Mouse (Mus musculus) ES-E14 (cell line): ENCODE measurements around the gene Kremen1. TPM values are rescaled to one million over a fixed set of nuclear protein-coding genes. Genes with fewer than 3 reads are reported as not detected.

ENCODE experiments used
- DNase-seq: peaks from one replicate; pipeline ENCODE4 v3.0.0-alpha.2; 2013; ENCODE audit warnings: low read depth, low spot score
- H3K27ac ChIP-seq: 2 replicates; pipeline ENCODE4 v1.5.1; 2012; ENCODE audit warnings: low read depth, mild to moderate bottlenecking, low read length, moderate library complexity, mixed read lengths; ENCODE audit not compliant: poor library complexity, insufficient read depth, severe bottlenecking
- H3K36me3 ChIP-seq: 2 replicates; pipeline ENCODE4 v1.6.1; 2012; ENCODE audit warnings: mild to moderate bottlenecking, low read length, moderate library complexity, mixed read lengths; ENCODE audit not compliant: control insufficient read depth, poor library complexity, insufficient read depth, severe bottlenecking
- H3K4me1 ChIP-seq, 2 experiments: fragments of 150-350 bp in 1 of 2; sonication (generic) in 1 of 2; 2 replicates each; pipeline ENCODE4 v1.6.1; 2012; ENCODE audit warnings: low read length in 2 of 2, mild to moderate bottlenecking in 1 of 2, mixed read lengths in 1 of 2; ENCODE audit not compliant: control insufficient read depth in 2 of 2, insufficient read depth in 2 of 2, poor library complexity in 1 of 2
- H3K4me3 ChIP-seq, 2 experiments: fragments of 150-350 bp in 1 of 2; sonication (generic) in 1 of 2; 2 replicates each; pipeline ENCODE4 v1.5.1; 2012; ENCODE audit warnings: low read length in 2 of 2, low read depth in 1 of 2, mild to moderate bottlenecking in 1 of 2, mixed read lengths in 1 of 2; ENCODE audit not compliant: insufficient read depth in 1 of 2, poor library complexity in 1 of 2, severe bottlenecking in 1 of 2
- H3K9ac ChIP-seq: 2 replicates; pipeline ENCODE4 v1.6.1; 2012; ENCODE audit warnings: low read depth, mild to moderate bottlenecking, low read length, mixed read lengths; ENCODE audit not compliant: poor library complexity, insufficient read depth, severe bottlenecking
- H3K9me3 ChIP-seq: fragments of 150-350 bp; sonication (generic); 2 replicates; pipeline ENCODE4 v1.6.1; 2012; ENCODE audit warnings: low read depth, mild to moderate bottlenecking, low read length; ENCODE audit not compliant: control insufficient read depth, insufficient read depth
- CHD2 ChIP-seq: IDR thresholded peaks from 2 replicates; pipeline ENCODE4 v1.6.1; 2014; ENCODE audit warnings: mild to moderate bottlenecking, low read depth, low read length, inconsistent platforms
- HCFC1 ChIP-seq: IDR thresholded peaks from 2 replicates; pipeline ENCODE4 v1.6.1; 2012; ENCODE audit warnings: low read length, inconsistent platforms, borderline replicate concordance; ENCODE audit not compliant: insufficient read depth
- MAFK ChIP-seq: IDR thresholded peaks from 2 replicates; pipeline ENCODE4 v1.6.1; 2014; ENCODE audit warnings: mild to moderate bottlenecking, low read depth, low read length, inconsistent platforms; ENCODE audit not compliant: insufficient read depth
- ZC3H11A ChIP-seq: IDR thresholded peaks from 2 replicates; pipeline ENCODE4 v1.6.1; 2012; ENCODE audit warnings: low read depth, mild to moderate bottlenecking, inconsistent platforms, low read length, borderline replicate concordance
- ZNF384 ChIP-seq: IDR thresholded peaks from 2 replicates; pipeline ENCODE4 v1.6.1; 2012; ENCODE audit warnings: low read depth, low read length, inconsistent platforms
- in situ Hi-C, 2 experiments: fragments of 600-800 bp; cut with MboI; formaldehyde crosslinking; loops; one replicate each; pipeline ENCODE4 v1.15.1; 2025; ENCODE audit warnings: low sequenced_read_pairs in 2 of 2, inconsistent platforms in 1 of 2; ENCODE audit not compliant: unreplicated experiment in 2 of 2
- total RNA-seq: library from RNA; depleted of rRNA; stranded (reverse); fragments of 300-350 nt; gene quantifications from 2 replicates; pipeline ENCODE4 v1.2.3, GENCODE M21; 2012

Gene Kremen1
- total RNA-seq, 1 experiment = 17.9 TPM

GRCm38 (mm10) chr11:5254016-5254415 is 7.3 kb downstream of the Kremen1 start:
- no peaks in the 10 kb centered on the region for H3K36me3 ChIP-seq
- no peaks in the 10 kb centered on the region for H3K9me3 ChIP-seq
- in situ Hi-C loops = no loop called here
- no peak overlapping the region for H3K27ac ChIP-seq
- peaks cover 0 to 11% of the 10 kb centered on the region in 2 experiments; a peak in 2 of 4 replicates for H3K4me1 ChIP-seq
- TF ChIP-seq MAFK (no peak), HCFC1 (no peak)
- no peak overlapping the region for H3K9ac ChIP-seq
- no peak for DNase-seq
- no peak overlapping the region for H3K4me3 ChIP-seq

GRCm38 (mm10) chr11:5253528-5253927 is 7.8 kb downstream of the Kremen1 start:
- no peak for DNase-seq
- H3K36me3 ChIP-seq = no peaks in the 10 kb centered on the region
- in situ Hi-C loops = no loop called here
- TF ChIP-seq CHD2 (no peak), HCFC1 (no peak), MAFK (no peak), ZC3H11A (no peak), ZNF384 (no peak)
- H3K4me3 ChIP-seq = no peak overlapping the region
- H3K9ac ChIP-seq = no peak overlapping the region
- H3K27ac ChIP-seq = no peak overlapping the region
- peaks cover 0 to 11% of the 10 kb centered on the region in 2 experiments; a peak in 2 of 4 replicates for H3K4me1 ChIP-seq
- no peaks in the 10 kb centered on the region for H3K9me3 ChIP-seq

GRCm38 (mm10) chr11:5252727-5253126 is 8.6 kb downstream of the Kremen1 start:
- Histone ChIP-seq H3K27ac (no peak overlapping the region), H3K9ac (no peak overlapping the region), H3K9me3 (no peaks in the 10 kb centered on the region), H3K4me1 (peaks cover 0 to 11% of the 10 kb centered on the region in 2 experiments; a peak in 2 of 4 replicates), H3K4me3 (no peak overlapping the region), H3K36me3 (no peaks in the 10 kb centered on the region)
- no peak for TF ChIP-seq ZC3H11A
- TF ChIP-seq CHD2 = no peak
- no peak for TF ChIP-seq HCFC1
- no peak for TF ChIP-seq MAFK
- TF ChIP-seq ZNF384 = no peak
- DNase-seq = no peak
- in situ Hi-C loops = no loop called here

- no peak overlapping the region for H3K27ac ChIP-seq
- TF ChIP-seq ZNF384 = no peak
- TF ChIP-seq CHD2 = no peak
- TF ChIP-seq ZC3H11A = no peak
- TF ChIP-seq MAFK = no peak
- no peak for TF ChIP-seq HCFC1
- in situ Hi-C loops = no loop called here
- no peak for DNase-seq
- no peak overlapping the region for H3K9ac ChIP-seq
- H3K4me1 ChIP-seq = peaks cover 0 to 4% of the 10 kb centered on the region in 2 experiments; a peak in 1 of 4 replicates
- no peaks in the 10 kb centered on the region for H3K9me3 ChIP-seq
- H3K36me3 ChIP-seq = no peaks in the 10 kb centered on the region
- no peak overlapping the region for H3K4me3 ChIP-seq
These were observed 10.2 kb downstream of the Kremen1 start for GRCm38 (mm10) chr11:5251112-5251511.

- H3K27ac ChIP-seq = no peak overlapping the region
- peaks cover 0 to 12% of the 10 kb centered on the region in 2 experiments; a peak in 1 of 4 replicates for H3K4me1 ChIP-seq
- in situ Hi-C loops = no loop called here
These were observed 13.2 kb downstream of the Kremen1 start for GRCm38 (mm10) chr11:5248200-5248599.

More at GRCm38 (mm10) chr11:5248200-5248599, 13.2 kb downstream of the Kremen1 start:
- TF ChIP-seq HCFC1 (no peak), ZNF384 (no peak), CHD2 (no peak), MAFK (no peak), ZC3H11A (no peak)
- H3K9me3 ChIP-seq = no peaks in the 10 kb centered on the region
- H3K4me3 ChIP-seq = no peak overlapping the region
- DNase-seq = no peak
- H3K9ac ChIP-seq = no peak overlapping the region
- no peaks in the 10 kb centered on the region for H3K36me3 ChIP-seq
